Mouse (Mus musculus) embryonic facial prominence, embryonic 10.5 days (tissue): Measurements from ENCODE around the gene Tvp23a. TPM values are rescaled to one million over a fixed set of nuclear protein-coding genes. Genes with fewer than 3 reads are reported as not detected.

ENCODE experiments used
- DNase-seq: peaks from one replicate; pipeline ENCODE4 v3.0.0-alpha.2; 2017; ENCODE audit warnings: low spot score
- H3K27ac ChIP-seq: fragments of 300-500 bp; sonication (generic); replicated peaks from 2 replicates; pipeline ENCODE4 v1.5.1; 2016; ENCODE audit warnings: mild to moderate bottlenecking
- H3K27me3 ChIP-seq: fragments of 300-500 bp; sonication (generic); replicated peaks from 2 replicates; pipeline ENCODE4 v1.6.1; 2016; ENCODE audit warnings: low read depth, mild to moderate bottlenecking; ENCODE audit not compliant: poor library complexity, severe bottlenecking
- H3K36me3 ChIP-seq: fragments of 300-500 bp; sonication (generic); replicated peaks from 2 replicates; pipeline ENCODE4 v1.6.1; 2016; ENCODE audit warnings: mild to moderate bottlenecking, moderate library complexity
- H3K4me1 ChIP-seq: fragments of 300-500 bp; sonication (generic); 2 replicates; pipeline ENCODE4 v1.6.1; 2016
- H3K4me3 ChIP-seq: fragments of 300-500 bp; sonication (generic); 2 replicates; pipeline ENCODE4 v1.5.1; 2016; ENCODE audit warnings: mild to moderate bottlenecking, moderate library complexity
- H3K9me3 ChIP-seq: fragments of 300-500 bp; sonication (generic); 2 replicates; pipeline ENCODE4 v1.6.1; 2016; ENCODE audit warnings: mild to moderate bottlenecking
- WGBS: fragments of 180-500 bp; shearing (Covaris S2); methylation state at CpG from one replicate; pipeline ENCODE4 v1.1.7; 2016; 5-methylcytosine and 5-hydroxymethylcytosine counted together
- polyA plus RNA-seq: library from polyadenylated mRNA; unstranded; fragments of >200 nt; fragmentation: Nextera tagmentation; extraction: Ambion mirVana; gene quantifications from 2 replicates; pipeline ENCODE4 v1.2.1, GENCODE M21; 2016

Gene Tvp23a
- polyA plus RNA-seq, 1 experiment from 2014 or later: 21.4 TPM

DNA sequence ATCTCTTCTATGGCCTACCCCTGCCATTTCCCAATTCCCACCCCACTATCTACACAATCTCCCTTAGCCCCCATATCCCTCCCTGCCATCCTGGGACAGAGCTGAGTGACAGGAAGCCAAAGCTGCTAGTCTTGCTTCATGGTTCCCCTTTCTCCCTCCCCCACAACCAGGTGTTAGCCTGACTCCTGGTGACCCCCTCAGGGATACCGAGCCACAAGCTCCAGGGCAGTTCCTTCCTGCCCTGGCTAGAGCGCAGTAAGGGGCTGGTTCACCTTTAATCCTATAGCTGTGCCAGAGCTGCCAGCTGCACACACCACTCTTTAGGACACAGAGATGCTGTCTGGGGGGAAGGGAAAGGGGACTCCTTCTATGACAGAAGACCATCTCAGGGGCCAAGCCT, 619 bp upstream of the Tvp23a start:
- no peaks in the 10 kb centered on the region for H3K36me3 ChIP-seq
- no peaks in the 10 kb centered on the region for H3K27me3 ChIP-seq
- H3K4me1 ChIP-seq: peaks cover 24% of the 10 kb centered on the region
- peak overlapping the region; percentile 62 for H3K4me3 ChIP-seq
- H3K9me3 ChIP-seq: no peaks in the 10 kb centered on the region
- DNase-seq: no peak
- WGBS: 56% methylated on average over 2 of the region's 2 CpGs
- H3K27ac ChIP-seq: peak overlapping the region; percentile 84

DNA sequence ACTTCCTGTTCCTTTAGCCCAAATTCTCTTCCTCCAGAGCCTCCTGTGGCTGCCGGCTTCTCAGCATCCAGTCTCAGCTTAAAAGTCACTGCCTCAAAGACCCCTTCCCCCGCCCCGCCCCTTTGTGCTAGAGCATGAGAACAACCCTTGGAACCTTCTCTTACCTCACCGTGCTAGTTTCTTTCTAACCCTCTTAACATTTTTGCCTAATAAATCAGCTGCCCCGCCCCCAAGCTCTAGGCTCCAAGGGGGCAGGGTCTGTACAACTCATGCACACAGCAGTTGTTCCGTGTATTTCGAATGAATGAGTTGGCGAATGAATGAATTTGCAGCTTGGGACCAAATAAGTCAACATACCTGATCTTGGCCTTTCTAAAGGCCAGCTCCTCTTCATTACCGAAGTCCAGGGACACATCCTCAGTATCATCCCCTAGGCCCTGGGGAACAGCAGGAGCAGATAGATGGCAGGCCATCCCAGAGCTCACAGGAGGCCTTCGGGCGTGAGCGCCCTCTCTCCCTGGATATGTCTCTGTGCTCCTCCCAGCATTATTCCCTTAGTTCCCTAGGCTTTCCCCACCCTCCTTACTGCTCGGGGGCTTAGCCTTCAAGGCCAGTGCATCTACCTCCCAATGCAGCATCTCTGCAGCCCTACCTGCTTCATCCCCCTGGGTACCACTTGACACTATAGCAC, 444 bp downstream of the Tvp23a start:
- peak overlapping the region; percentile 62 for H3K4me3 ChIP-seq
- WGBS: 15% methylated on average over 13 of the region's 13 CpGs
- H3K9me3 ChIP-seq: no peaks in the 10 kb centered on the region
- peak overlapping the region; percentile 84 for H3K27ac ChIP-seq
- peak; percentile 39 for DNase-seq
- no peaks in the 10 kb centered on the region for H3K27me3 ChIP-seq
- H3K4me1 ChIP-seq: peaks cover 24% of the 10 kb centered on the region
- no peaks in the 10 kb centered on the region for H3K36me3 ChIP-seq

DNA sequence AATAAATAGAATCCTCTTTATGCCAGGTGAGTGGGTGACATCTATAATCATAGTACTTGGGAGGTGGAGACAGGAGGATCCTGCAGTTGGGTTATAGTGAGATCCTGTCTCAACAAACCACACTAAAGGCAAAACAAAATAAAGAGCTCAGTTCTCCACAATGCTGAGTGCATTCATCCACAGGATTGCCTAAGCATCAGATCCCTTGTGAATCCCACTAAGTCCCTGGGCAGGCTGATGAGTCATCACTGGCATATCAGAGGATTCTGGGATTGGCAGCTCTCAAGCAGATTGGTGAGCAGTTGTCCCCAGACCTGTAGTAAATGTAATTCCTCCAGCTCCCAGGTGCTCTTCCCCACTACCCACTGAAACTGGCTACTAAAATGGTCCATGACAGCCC, 3.4 kb downstream of the Tvp23a start:
- H3K27me3 ChIP-seq: no peaks in the 10 kb centered on the region
- no peaks in the 10 kb centered on the region for H3K9me3 ChIP-seq
- H3K4me1 ChIP-seq: peaks cover 24% of the 10 kb centered on the region
- DNase-seq: no peak
- peaks cover under 1% of the 10 kb centered on the region; the same call in 1 of the 2 replicates for H3K36me3 ChIP-seq
- no peak overlapping the region for H3K27ac ChIP-seq
- no peak overlapping the region for H3K4me3 ChIP-seq

DNA sequence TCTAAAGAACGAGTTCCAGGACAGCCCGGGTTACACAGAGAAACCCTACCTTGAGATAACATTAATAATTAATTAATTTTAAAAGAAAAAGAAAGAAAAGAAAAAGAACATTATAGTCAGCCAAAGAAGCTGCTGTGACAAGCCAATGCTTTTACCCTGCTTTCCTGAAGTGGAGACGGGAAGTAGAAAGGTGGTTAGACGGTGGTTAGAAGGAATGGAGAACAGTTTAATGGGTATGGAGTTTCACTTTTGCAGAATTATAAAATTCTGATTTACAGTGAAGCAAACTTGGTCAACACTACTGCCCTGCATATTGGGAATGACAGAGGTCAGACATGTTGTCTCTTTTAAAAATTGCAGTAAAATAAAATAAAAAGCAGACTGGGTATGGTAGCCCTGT, 5.4 kb downstream of the Tvp23a start:
- Histone ChIP-seq H3K4me3 (no peak overlapping the region), H3K27me3 (no peaks in the 10 kb centered on the region), H3K4me1 (peaks cover 11% of the 10 kb centered on the region), H3K36me3 (peaks cover 10% of the 10 kb centered on the region), H3K9me3 (no peaks in the 10 kb centered on the region), H3K27ac (no peak overlapping the region)
- WGBS: 90% methylated on average over 4 of the region's 4 CpGs
- DNase-seq: no peak

DNA sequence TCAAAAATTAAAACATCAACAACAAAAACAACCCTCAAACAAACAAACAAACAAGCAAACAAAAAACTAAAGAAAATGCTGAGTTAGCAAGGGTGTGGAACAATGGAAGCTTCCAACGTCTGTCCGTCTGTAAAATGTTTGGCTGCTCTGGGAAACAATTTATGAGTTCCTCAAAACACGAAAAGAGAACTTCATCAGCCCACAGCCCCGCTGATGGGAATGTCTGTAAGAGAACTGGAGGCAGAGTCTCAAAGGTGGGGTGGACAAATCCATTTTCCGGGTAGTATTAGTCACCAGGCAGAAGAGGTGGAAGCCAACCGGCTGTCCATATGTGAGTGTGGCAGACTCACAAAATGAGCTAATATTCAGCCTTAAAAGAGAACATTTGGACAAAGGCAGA, 5.8 kb downstream of the Tvp23a start:
- DNase-seq: no peak
- H3K36me3 ChIP-seq: peaks cover 10% of the 10 kb centered on the region
- H3K27me3 ChIP-seq: no peaks in the 10 kb centered on the region
- WGBS: 88% methylated on average over 6 of the region's 6 CpGs
- no peaks in the 10 kb centered on the region for H3K9me3 ChIP-seq
- no peak overlapping the region for H3K27ac ChIP-seq
- H3K4me3 ChIP-seq: no peak overlapping the region
- H3K4me1 ChIP-seq: peaks cover 7% of the 10 kb centered on the region

DNA sequence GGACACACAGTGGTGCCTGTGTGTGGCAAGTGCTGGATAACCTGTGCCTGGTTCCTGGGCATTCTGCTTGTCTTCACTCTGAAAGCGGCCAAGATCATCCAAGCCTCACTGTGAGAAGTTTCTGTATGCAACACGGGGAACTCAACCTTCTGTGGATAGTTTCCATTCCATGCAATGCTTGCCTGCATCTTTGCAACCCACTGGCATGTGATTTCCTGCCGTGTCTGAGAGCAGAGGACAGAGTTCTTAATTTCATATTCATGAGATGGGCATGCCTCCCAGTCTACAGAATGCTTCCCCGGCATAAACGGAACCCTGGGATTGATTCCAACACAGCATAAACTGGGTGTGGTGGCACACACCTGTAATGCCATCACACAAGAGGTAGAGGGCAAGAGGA, 9.1 kb downstream of the Tvp23a start:
- Histone ChIP-seq H3K36me3 (peaks cover 10% of the 10 kb centered on the region), H3K4me1 (no peaks in the 10 kb centered on the region), H3K27ac (no peak overlapping the region), H3K9me3 (no peaks in the 10 kb centered on the region), H3K27me3 (no peaks in the 10 kb centered on the region), H3K4me3 (no peak overlapping the region)
- 89% methylated on average over 5 of the region's 5 CpGs for WGBS
- DNase-seq: no peak

DNA sequence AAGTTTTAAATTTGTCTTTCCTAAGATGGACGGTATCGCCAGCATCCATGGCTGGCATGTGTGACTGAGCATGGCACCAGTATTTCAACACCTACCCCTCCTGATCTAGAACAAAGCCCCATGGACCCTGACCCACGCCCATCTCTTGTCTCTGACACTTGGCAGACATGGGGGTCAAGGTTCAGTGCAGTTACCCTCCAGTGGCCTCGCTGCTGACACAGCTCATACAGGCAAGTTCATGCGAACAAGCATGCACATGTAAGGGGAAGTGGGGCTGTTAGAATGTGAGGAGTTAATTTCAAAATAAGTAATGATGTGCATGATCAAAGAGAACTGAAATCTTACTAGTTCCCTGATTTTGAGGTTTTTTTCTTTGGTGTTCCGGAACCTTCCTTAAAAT, 11.0 kb downstream of the Tvp23a start:
- H3K36me3 ChIP-seq: peaks cover 10% of the 10 kb centered on the region
- H3K27me3 ChIP-seq: no peaks in the 10 kb centered on the region
- DNase-seq: no peak
- WGBS: 84% methylated on average over 6 of the region's 6 CpGs
- H3K4me3 ChIP-seq: no peak overlapping the region
- no peaks in the 10 kb centered on the region for H3K4me1 ChIP-seq
- H3K27ac ChIP-seq: no peak overlapping the region
- no peaks in the 10 kb centered on the region for H3K9me3 ChIP-seq

DNA sequence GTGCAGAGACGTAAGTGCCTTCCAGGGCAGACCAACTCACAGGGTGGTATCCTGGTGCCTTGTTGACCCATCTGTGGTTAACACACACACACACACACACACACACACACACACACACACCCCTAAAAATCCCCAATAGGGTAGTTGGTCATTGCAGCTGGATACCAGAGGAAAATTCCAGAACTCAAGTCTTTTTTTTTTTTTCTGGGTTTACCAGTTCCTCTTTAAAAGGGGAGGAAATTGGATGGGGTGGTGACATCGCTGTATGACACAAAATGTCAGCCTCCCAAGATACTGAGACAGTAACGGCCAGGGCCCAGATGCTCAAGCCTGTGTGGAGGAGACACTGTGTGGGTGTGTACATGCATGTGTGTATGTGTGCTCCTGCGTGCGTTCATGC, 13.8 kb downstream of the Tvp23a start:
- no peak for DNase-seq
- Histone ChIP-seq H3K36me3 (peaks cover 5% of the 10 kb centered on the region), H3K27me3 (no peaks in the 10 kb centered on the region), H3K4me1 (no peaks in the 10 kb centered on the region), H3K4me3 (no peak overlapping the region), H3K27ac (no peak overlapping the region), H3K9me3 (no peaks in the 10 kb centered on the region)
- 94% methylated on average over 5 of the region's 5 CpGs for WGBS

DNA sequence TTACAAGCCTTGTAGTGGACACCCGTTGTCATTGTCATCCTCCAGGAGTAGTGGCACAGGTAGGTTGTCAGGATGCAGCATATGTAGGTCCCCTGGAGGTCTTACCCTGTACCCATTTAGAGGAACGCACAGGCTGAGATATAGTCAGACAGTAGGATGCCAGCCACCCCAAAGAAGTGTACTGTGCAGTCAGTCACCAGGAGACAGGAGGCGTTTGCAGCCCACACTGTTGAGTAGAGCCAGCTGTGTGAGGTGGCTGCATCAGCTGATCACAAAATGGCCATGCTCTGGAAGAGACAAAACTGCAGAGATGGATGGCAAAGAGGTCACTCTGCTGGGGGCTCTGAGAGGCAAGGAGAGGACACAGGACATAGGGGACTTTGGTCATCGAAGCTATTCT, 14.8 kb downstream of the Tvp23a start:
- Histone ChIP-seq H3K27me3 (no peaks in the 10 kb centered on the region), H3K4me3 (no peak overlapping the region), H3K36me3 (peaks cover 2% of the 10 kb centered on the region), H3K4me1 (no peaks in the 10 kb centered on the region), H3K27ac (no peak overlapping the region), H3K9me3 (no peaks in the 10 kb centered on the region)
- 87% methylated on average over 4 of the region's 4 CpGs for WGBS
- DNase-seq: no peak

DNA sequence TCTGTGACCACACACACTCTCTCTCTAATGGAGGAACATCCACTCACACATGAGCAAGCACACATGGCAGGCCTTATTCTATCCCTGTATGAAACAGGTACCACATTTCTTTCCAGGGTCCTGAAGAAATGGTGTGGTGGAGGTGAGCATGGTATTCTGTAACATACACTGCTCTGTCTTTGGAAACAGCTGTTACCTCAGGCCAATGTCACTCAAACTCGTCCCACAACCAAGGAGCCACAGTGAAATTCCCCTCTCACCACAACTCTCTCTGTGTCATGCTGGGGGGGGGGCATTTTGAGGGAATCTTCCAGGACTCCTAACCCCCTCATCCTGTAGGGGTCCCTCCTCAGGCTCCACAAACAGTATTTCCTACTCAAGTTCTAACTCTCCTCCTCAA, 15.3 kb downstream of the Tvp23a start:
- Histone ChIP-seq H3K36me3 (peaks cover 7% of the 10 kb centered on the region), H3K27ac (no peak overlapping the region), H3K27me3 (no peaks in the 10 kb centered on the region), H3K4me1 (no peaks in the 10 kb centered on the region), H3K4me3 (no peak overlapping the region), H3K9me3 (no peaks in the 10 kb centered on the region)
- WGBS: 70% methylated on average over 1 of the region's 1 CpGs
- DNase-seq: no peak

DNA sequence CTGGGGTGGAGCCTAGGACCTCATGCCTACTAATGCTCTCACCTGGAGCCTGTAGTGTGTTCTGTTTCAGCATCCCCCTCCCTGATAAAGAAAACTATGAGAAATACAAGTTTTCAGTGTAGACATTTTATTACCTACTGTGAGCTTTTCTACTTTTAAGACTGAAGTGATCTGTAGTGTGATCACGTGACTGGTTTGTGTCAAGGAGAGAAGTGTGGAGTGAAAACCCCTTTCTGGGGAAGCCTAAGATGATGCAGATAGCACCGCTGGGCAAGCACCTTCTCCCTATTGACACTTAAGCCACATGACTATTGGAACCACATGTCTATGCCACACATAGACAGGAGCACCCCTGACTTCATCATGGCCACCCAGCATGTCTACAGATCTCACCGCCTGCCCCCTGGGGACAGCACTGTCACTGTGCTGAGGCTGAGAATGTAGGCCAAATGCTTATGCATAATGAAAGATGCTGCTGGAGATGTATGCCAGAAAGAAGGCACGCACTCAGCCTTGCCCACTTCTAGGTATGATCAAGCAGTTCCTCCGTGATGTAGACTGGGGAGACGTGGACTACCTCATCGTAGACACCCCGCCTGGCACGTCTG, 26.6 kb downstream of the Tvp23a start:
- Histone ChIP-seq H3K27ac (no peak overlapping the region), H3K36me3 (peaks cover 100% of the 10 kb centered on the region)
- 93% methylated on average over 9 of the region's 9 CpGs for WGBS

DNA sequence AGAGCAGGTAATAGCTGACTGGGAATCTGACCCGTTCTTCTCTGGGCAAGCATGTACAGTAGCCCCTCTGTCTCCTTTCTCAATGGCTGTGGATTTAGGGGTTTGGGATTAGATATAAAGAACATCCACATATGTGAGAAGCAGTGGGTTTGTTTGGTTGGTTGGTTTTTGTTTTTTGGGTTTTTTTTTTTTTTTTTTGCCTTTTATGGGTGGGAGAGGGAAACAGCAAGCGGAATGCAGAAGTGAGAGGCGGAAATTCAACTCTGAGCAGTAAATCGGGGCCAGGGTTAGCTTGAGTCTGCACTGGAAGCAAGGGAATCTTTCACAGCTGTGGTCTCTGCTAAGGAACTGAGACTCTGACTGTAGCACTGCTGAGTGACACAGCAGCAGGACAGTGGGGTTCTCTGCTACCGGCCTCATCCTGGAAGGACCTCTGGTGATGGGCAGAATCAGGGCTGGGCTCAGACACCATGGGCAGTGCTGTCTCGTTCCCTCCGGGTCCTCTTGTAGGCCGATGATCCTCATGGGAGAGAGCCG, 29.4 kb downstream of the Tvp23a start:
- H3K9me3 ChIP-seq: no peaks in the 10 kb centered on the region
- no peak for DNase-seq
- WGBS: 93% methylated on average over 9 of the region's 9 CpGs
- H3K27me3 ChIP-seq: no peaks in the 10 kb centered on the region
- no peak overlapping the region for H3K4me3 ChIP-seq
- peaks cover 98% of the 10 kb centered on the region for H3K36me3 ChIP-seq
- no peak overlapping the region for H3K27ac ChIP-seq
- peaks cover 3% of the 10 kb centered on the region; the same call in 1 of the 2 replicates for H3K4me1 ChIP-seq

More for the DNA sequence above, 26.6 kb downstream of the Tvp23a start:
- no peak for DNase-seq
- Histone ChIP-seq H3K4me3 (no peak overlapping the region), H3K9me3 (no peaks in the 10 kb centered on the region), H3K27me3 (no peaks in the 10 kb centered on the region), H3K4me1 (no peaks in the 10 kb centered on the region)

DNA sequence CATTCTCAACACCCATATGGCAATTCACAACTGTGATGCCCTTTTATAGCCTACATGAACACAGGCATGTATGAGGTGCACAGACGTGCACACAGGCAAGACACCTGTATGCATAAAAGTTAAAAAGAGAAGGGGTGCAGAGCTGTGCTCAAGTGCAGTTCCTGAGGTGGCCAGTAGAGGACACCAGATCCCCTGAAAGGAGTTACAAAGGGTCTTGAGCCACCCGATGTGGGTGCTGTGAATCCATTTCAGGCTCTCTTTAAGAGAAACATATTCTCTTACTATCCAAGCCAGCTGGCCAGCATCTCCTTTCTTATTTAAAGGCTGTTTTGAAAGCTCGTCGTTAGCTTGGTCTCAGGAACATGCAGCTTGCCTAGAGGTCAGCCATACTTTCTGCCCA, 30.3 kb downstream of the Tvp23a start:
- WGBS: 94% methylated on average over 4 of the region's 4 CpGs
- Histone ChIP-seq H3K9me3 (no peaks in the 10 kb centered on the region), H3K36me3 (peaks cover 88% of the 10 kb centered on the region), H3K27me3 (no peaks in the 10 kb centered on the region), H3K4me1 (peaks cover 8% of the 10 kb centered on the region; the same call in 1 of the 2 replicates), H3K27ac (no peak overlapping the region), H3K4me3 (no peak overlapping the region)
- DNase-seq: no peak
